Mouse (Mus musculus): ENCODE measurements around the gene Slc35c2. TPM values are rescaled to one million over a fixed set of nuclear protein-coding genes. Genes with fewer than 3 reads are reported as not detected.

Gene Slc35c2
- polyA plus RNA-seq, 1 experiment from 2014 or later: 38.0 TPM

GRCm38 (mm10) chr2:165297429-165297828 is 9.8 kb upstream of the Slc35c2 start:
- no peak overlapping the region for H3K4me2 ChIP-seq (ENCODE audit: low read length)
- WGBS: 84% methylated on average over 11 of the region's 11 CpGs
- H3K4me1 ChIP-seq (ENCODE audit: control insufficient read depth in 2 of 2, insufficient read depth in 2 of 2, low read length in 2 of 2): no peaks in the 10 kb centered on the region
- H3K27me3 ChIP-seq (ENCODE audit: control insufficient read depth, insufficient read depth, low read length): no peaks in the 10 kb centered on the region
- no peak overlapping the region for H3K27ac ChIP-seq (replicated peaks in 1 of 2; ENCODE audit: control insufficient read depth in 1 of 2, insufficient read depth in 1 of 2, low read depth in 2 of 2, low read length in 2 of 2)
- no peak overlapping the region for H3K4me3 ChIP-seq (ENCODE audit: control insufficient read depth in 1 of 2, insufficient read depth in 1 of 2, low read depth in 1 of 2, low read length in 2 of 2)
- H3K36me3 ChIP-seq (ENCODE audit: control insufficient read depth, insufficient read depth, low read length): peaks cover 94% of the 10 kb centered on the region
- no peaks in the 10 kb centered on the region for H3K9me3 ChIP-seq (ENCODE audit: control insufficient read depth, low read length)
- ATAC-seq (ENCODE audit: insufficient number of reproducible peaks, insufficient read depth, low FRiP score, low read depth): no peak
- no peak overlapping the region for H3K9ac ChIP-seq (ENCODE audit: low read length)

GRCm38 (mm10) chr2:165296571-165296970 is 8.9 kb upstream of the Slc35c2 start:
- 83% methylated on average over 18 of the region's 18 CpGs for WGBS
- H3K4me3 ChIP-seq (ENCODE audit: control insufficient read depth in 1 of 2, insufficient read depth in 1 of 2, low read depth in 1 of 2, low read length in 2 of 2): no peak overlapping the region
- no peaks in the 10 kb centered on the region for H3K9me3 ChIP-seq (ENCODE audit: control insufficient read depth, low read length)
- H3K9ac ChIP-seq (ENCODE audit: low read length): no peak overlapping the region
- H3K27me3 ChIP-seq (ENCODE audit: control insufficient read depth, insufficient read depth, low read length): no peaks in the 10 kb centered on the region
- no peak overlapping the region for H3K27ac ChIP-seq (replicated peaks in 1 of 2; ENCODE audit: control insufficient read depth in 1 of 2, insufficient read depth in 1 of 2, low read depth in 2 of 2, low read length in 2 of 2)
- H3K4me2 ChIP-seq (ENCODE audit: low read length): no peak overlapping the region
- ATAC-seq (ENCODE audit: insufficient number of reproducible peaks, insufficient read depth, low FRiP score, low read depth): no peak
- no peaks in the 10 kb centered on the region for H3K4me1 ChIP-seq (ENCODE audit: control insufficient read depth in 2 of 2, insufficient read depth in 2 of 2, low read length in 2 of 2)
- H3K36me3 ChIP-seq (ENCODE audit: control insufficient read depth, insufficient read depth, low read length): peaks cover 94% of the 10 kb centered on the region

DNA sequence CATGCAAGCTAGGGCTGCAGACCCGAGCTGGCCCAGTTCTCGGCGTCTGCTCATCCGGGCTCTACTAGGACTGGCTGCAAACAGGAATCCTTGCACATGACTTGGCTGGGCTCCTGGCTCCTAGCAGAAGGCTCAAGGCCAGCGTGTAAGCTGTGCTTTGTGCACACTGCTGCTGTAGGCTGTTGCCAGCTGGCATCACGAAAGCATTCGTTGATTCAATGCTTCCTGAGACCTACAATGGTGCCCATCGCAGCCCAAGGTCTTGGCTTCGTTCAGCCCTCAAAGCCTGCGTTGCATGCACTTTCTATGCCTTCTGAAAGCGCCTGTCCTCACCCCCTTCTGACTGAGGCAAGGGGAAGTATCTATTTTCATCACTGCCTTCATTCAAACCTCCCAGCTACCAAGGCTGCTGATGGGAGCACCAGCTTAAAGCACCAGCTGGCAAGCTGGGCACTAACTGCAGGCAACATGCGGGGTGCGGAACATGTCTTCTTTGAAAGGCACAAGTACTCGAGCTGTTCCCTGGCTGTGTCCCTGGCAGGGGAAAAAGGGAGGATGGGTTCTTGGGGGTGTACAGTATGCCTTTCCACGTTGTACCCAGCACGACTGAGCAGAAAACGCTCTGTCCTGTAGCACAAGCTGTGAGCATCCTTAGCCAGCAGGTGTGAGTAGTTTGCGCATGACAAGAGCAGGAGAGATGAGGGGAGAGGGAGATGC is 804 bp upstream of the Slc35c2 start:
- H3K4me2 ChIP-seq (ENCODE audit: low read length): peak overlapping the region; percentile 95
- peak overlapping the region; percentile 30 to 48; a peak in 1 of 4 replicates for H3K27ac ChIP-seq (replicated peaks in 1 of 2; ENCODE audit: control insufficient read depth in 1 of 2, insufficient read depth in 1 of 2, low read depth in 2 of 2, low read length in 2 of 2)
- peak overlapping the region; percentile 13 to 75; a peak in 2 of 4 replicates for H3K4me3 ChIP-seq (ENCODE audit: control insufficient read depth in 1 of 2, insufficient read depth in 1 of 2, low read depth in 1 of 2, low read length in 2 of 2)
- peaks cover 36% of the 10 kb centered on the region for H3K36me3 ChIP-seq (ENCODE audit: control insufficient read depth, insufficient read depth, low read length)
- H3K27me3 ChIP-seq (ENCODE audit: control insufficient read depth, insufficient read depth, low read length): no peaks in the 10 kb centered on the region
- no peak for ATAC-seq (ENCODE audit: insufficient number of reproducible peaks, insufficient read depth, low FRiP score, low read depth)
- 59% methylated on average over 18 of the region's 18 CpGs for WGBS
- peak overlapping the region; percentile 84 for H3K9ac ChIP-seq (ENCODE audit: low read length)
- no peaks in the 10 kb centered on the region for H3K9me3 ChIP-seq (ENCODE audit: control insufficient read depth, low read length)
- peaks cover 6 to 9% of the 10 kb centered on the region in 2 experiments for H3K4me1 ChIP-seq (ENCODE audit: control insufficient read depth in 2 of 2, insufficient read depth in 2 of 2, low read length in 2 of 2)

DNA sequence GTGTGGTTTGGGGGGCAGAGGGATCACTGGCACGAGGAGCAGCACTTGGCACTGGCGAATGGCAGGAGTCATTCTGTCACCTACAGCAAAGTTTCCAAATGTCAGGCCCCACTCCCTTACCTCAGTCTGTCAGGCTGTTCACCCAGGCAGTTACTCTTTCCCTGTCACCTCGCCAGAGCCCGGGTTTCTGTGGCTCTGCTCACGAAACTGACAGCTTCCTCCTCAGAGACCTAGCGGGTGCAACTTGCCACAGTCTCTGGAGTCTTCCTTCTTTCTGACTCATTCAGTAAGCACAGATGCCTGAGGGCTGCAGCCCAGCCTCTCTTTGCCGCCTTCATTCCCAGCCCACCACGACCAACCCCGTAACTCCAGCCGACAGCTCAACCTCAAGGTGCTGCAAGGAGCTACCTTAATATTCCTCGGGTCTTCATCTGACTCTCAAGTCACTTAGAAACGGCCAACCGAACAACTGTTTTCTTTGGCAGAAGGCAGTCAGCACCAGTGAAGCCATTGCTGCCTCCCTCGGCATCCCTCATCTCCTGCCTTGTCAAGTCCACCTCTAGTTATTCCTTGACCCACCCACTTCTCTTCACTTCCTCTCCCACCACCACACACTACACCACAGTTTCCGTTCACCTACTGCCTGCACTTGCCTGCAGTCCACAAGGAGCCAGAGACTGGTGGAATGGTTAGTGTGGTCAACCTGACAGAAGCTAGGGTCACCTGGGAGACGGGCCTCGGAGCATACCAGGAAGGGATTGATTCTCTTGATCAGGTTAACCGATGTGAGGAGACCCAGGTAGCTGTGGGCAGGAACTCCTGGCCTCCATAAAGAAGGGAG is 1.1 kb downstream of the Slc35c2 start:
- Histone ChIP-seq H3K9me3 (ENCODE audit: control insufficient read depth, low read length) (no peaks in the 10 kb centered on the region), H3K4me3 (ENCODE audit: control insufficient read depth in 1 of 2, insufficient read depth in 1 of 2, low read depth in 1 of 2, low read length in 2 of 2) (peak overlapping the region; percentile 66 to 75), H3K36me3 (ENCODE audit: control insufficient read depth, insufficient read depth, low read length) (peaks cover 30% of the 10 kb centered on the region), H3K4me2 (ENCODE audit: low read length) (peak overlapping the region; percentile 95), H3K27ac (replicated peaks in 1 of 2; ENCODE audit: control insufficient read depth in 1 of 2, insufficient read depth in 1 of 2, low read depth in 2 of 2, low read length in 2 of 2) (no peak overlapping the region), H3K9ac (ENCODE audit: low read length) (peak overlapping the region; percentile 84), H3K27me3 (ENCODE audit: control insufficient read depth, insufficient read depth, low read length) (no peaks in the 10 kb centered on the region), H3K4me1 (ENCODE audit: control insufficient read depth in 2 of 2, insufficient read depth in 2 of 2, low read length in 2 of 2) (peaks cover 9 to 11% of the 10 kb centered on the region in 2 experiments)
- 59% methylated on average over 18 of the region's 18 CpGs for WGBS
- ATAC-seq (ENCODE audit: insufficient number of reproducible peaks, insufficient read depth, low FRiP score, low read depth): no peak

GRCm38 (mm10) chr2:165285621-165286020 is 2.0 kb downstream of the Slc35c2 start:
- no peak overlapping the region for H3K27ac ChIP-seq (replicated peaks in 1 of 2; ENCODE audit: control insufficient read depth in 1 of 2, insufficient read depth in 1 of 2, low read depth in 2 of 2, low read length in 2 of 2)

DNA sequence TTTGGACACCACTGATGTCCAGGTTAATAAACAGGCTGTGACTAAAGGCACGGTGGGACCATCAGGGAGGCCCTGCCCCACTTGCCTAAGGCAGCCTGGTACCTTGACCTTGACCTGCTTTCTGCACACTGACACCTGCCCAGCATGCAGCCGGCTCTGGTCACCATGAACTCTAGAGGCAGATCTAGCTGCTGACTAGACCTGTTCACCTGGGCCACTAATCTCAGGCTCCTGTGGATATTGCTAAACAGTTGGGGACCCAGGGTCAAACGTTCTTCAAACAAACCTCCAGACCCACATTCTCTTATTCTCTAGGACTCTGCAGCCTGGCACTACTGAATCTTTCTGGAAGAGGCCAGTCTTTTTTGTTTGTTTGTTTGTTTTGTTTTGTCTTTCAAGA is 2.6 kb downstream of the Slc35c2 start:
- Histone ChIP-seq H3K9ac (ENCODE audit: low read length) (no peak overlapping the region), H3K36me3 (ENCODE audit: control insufficient read depth, insufficient read depth, low read length) (peaks cover 26% of the 10 kb centered on the region), H3K4me2 (ENCODE audit: low read length) (no peak overlapping the region), H3K27ac (replicated peaks in 1 of 2; ENCODE audit: control insufficient read depth in 1 of 2, insufficient read depth in 1 of 2, low read depth in 2 of 2, low read length in 2 of 2) (no peak overlapping the region), H3K9me3 (ENCODE audit: control insufficient read depth, low read length) (no peaks in the 10 kb centered on the region), H3K4me3 (ENCODE audit: control insufficient read depth in 1 of 2, insufficient read depth in 1 of 2, low read depth in 1 of 2, low read length in 2 of 2) (no peak overlapping the region), H3K4me1 (ENCODE audit: control insufficient read depth in 2 of 2, insufficient read depth in 2 of 2, low read length in 2 of 2) (peaks cover 9 to 11% of the 10 kb centered on the region in 2 experiments), H3K27me3 (ENCODE audit: control insufficient read depth, insufficient read depth, low read length) (no peaks in the 10 kb centered on the region)
- whole genome bisulfite sequencing: 74% methylated on average over 3 of the region's 3 CpGs
- ATAC-seq (ENCODE audit: insufficient number of reproducible peaks, insufficient read depth, low FRiP score, low read depth): no peak

More at GRCm38 (mm10) chr2:165285621-165286020, 2.0 kb downstream of the Slc35c2 start:
- Histone ChIP-seq H3K4me1 (ENCODE audit: control insufficient read depth in 2 of 2, insufficient read depth in 2 of 2, low read length in 2 of 2) (peaks cover 9 to 11% of the 10 kb centered on the region in 2 experiments), H3K36me3 (ENCODE audit: control insufficient read depth, insufficient read depth, low read length) (peaks cover 26% of the 10 kb centered on the region), H3K27me3 (ENCODE audit: control insufficient read depth, insufficient read depth, low read length) (no peaks in the 10 kb centered on the region), H3K9ac (ENCODE audit: low read length) (no peak overlapping the region), H3K4me2 (ENCODE audit: low read length) (no peak overlapping the region), H3K4me3 (ENCODE audit: control insufficient read depth in 1 of 2, insufficient read depth in 1 of 2, low read depth in 1 of 2, low read length in 2 of 2) (no peak overlapping the region), H3K9me3 (ENCODE audit: control insufficient read depth, low read length) (no peaks in the 10 kb centered on the region)
- ATAC-seq (ENCODE audit: insufficient number of reproducible peaks, insufficient read depth, low FRiP score, low read depth): no peak
- WGBS: 91% methylated on average over 8 of the region's 8 CpGs

GRCm38 (mm10) chr2:165284377-165284776 is 3.3 kb downstream of the Slc35c2 start:
- WGBS: 78% methylated on average over 7 of the region's 7 CpGs
- ATAC-seq (ENCODE audit: insufficient number of reproducible peaks, insufficient read depth, low FRiP score, low read depth): no peak
- Histone ChIP-seq H3K4me2 (ENCODE audit: low read length) (no peak overlapping the region), H3K4me3 (ENCODE audit: control insufficient read depth in 1 of 2, insufficient read depth in 1 of 2, low read depth in 1 of 2, low read length in 2 of 2) (no peak overlapping the region), H3K4me1 (ENCODE audit: control insufficient read depth in 2 of 2, insufficient read depth in 2 of 2, low read length in 2 of 2) (peaks cover 9 to 11% of the 10 kb centered on the region in 2 experiments), H3K27ac (replicated peaks in 1 of 2; ENCODE audit: control insufficient read depth in 1 of 2, insufficient read depth in 1 of 2, low read depth in 2 of 2, low read length in 2 of 2) (no peak overlapping the region), H3K27me3 (ENCODE audit: control insufficient read depth, insufficient read depth, low read length) (no peaks in the 10 kb centered on the region), H3K9ac (ENCODE audit: low read length) (no peak overlapping the region), H3K36me3 (ENCODE audit: control insufficient read depth, insufficient read depth, low read length) (peaks cover 20% of the 10 kb centered on the region; the same call in 1 of the 2 replicates), H3K9me3 (ENCODE audit: control insufficient read depth, low read length) (no peaks in the 10 kb centered on the region)

All from heart, embryonic 14.5 days (tissue).